Mouse (Mus musculus) gonadal fat pad, adult 2 months (tissue): ENCODE data around the gene Znrf3. TPM values are rescaled to one million over a fixed set of nuclear protein-coding genes. Genes with fewer than 3 reads are reported as not detected.

Source experiments
- DNase-seq: peaks from one replicate; pipeline ENCODE4 v3.0.0-alpha.2; 2012; ENCODE audit warnings: low read depth
- polyA plus RNA-seq: library from polyadenylated mRNA; depleted of rRNA; stranded (reverse); fragments of >200 nt; gene quantifications from 2 replicates; pipeline ENCODE4 v1.2.3, GENCODE M21; 2012

Znrf3 gene
- polyA plus RNA-seq, 1 experiment: 7.2 TPM

GRCm38 (mm10) chr11:5390969-5391831, 53.4 kb downstream of the Znrf3 start:
- DNase-seq: no peak

GRCm38 (mm10) chr11:5382652-5383051, 62.0 kb downstream of the Znrf3 start:
- no peak for DNase-seq

- no peak for DNase-seq
Measured at GRCm38 (mm10) chr11:5381226-5381625, 63.4 kb downstream of the Znrf3 start.

- no peak for DNase-seq
Measured at GRCm38 (mm10) chr11:5380275-5380674, 64.4 kb downstream of the Znrf3 start.

- no peak for DNase-seq
Measured at GRCm38 (mm10) chr11:5369176-5369575, 75.5 kb downstream of the Znrf3 start.

- DNase-seq: no peak
Measured at GRCm38 (mm10) chr11:5368492-5368891, 76.2 kb downstream of the Znrf3 start.

GRCm38 (mm10) chr11:5355266-5355764, 89.3 kb downstream of the Znrf3 start:
- DNase-seq: peak; percentile 81

- peak; percentile 51 for DNase-seq
Measured at GRCm38 (mm10) chr11:5354753-5355152, 89.9 kb downstream of the Znrf3 start.

- DNase-seq: peak; percentile 17
Measured at GRCm38 (mm10) chr11:5353032-5353431, 91.6 kb downstream of the Znrf3 start.

GRCm38 (mm10) chr11:5349483-5349882, 95.2 kb downstream of the Znrf3 start:
- DNase-seq: no peak

GRCm38 (mm10) chr11:5346845-5347640, 97.6 kb downstream of the Znrf3 start:
- no peak for DNase-seq

- no peak for DNase-seq
Measured at GRCm38 (mm10) chr11:5343748-5344147, 100.9 kb downstream of the Znrf3 start.

- DNase-seq: no peak
Measured at GRCm38 (mm10) chr11:5339732-5340131, 104.9 kb downstream of the Znrf3 start.

- no peak for DNase-seq
Measured at GRCm38 (mm10) chr11:5336852-5337251, 107.8 kb downstream of the Znrf3 start.

GRCm38 (mm10) chr11:5336269-5336668, 108.4 kb downstream of the Znrf3 start:
- DNase-seq: no peak

GRCm38 (mm10) chr11:5330851-5331250, 113.8 kb downstream of the Znrf3 start:
- DNase-seq: no peak

- no peak for DNase-seq
Measured at GRCm38 (mm10) chr11:5327693-5328092, 117.0 kb downstream of the Znrf3 start.

- no peak for DNase-seq
Measured at GRCm38 (mm10) chr11:5326252-5326651, 118.4 kb downstream of the Znrf3 start.

GRCm38 (mm10) chr11:5325217-5325616, 119.4 kb downstream of the Znrf3 start:
- no peak for DNase-seq

- no peak for DNase-seq
Measured at GRCm38 (mm10) chr11:5324296-5324695, 120.4 kb downstream of the Znrf3 start.

GRCm38 (mm10) chr11:5321687-5322086, 123.0 kb downstream of the Znrf3 start:
- DNase-seq: no peak

GRCm38 (mm10) chr11:5318976-5319375, 125.7 kb downstream of the Znrf3 start:
- DNase-seq: no peak
